ENCODE assay signal across 9 mouse cellular contexts in the genomic region with DNA sequence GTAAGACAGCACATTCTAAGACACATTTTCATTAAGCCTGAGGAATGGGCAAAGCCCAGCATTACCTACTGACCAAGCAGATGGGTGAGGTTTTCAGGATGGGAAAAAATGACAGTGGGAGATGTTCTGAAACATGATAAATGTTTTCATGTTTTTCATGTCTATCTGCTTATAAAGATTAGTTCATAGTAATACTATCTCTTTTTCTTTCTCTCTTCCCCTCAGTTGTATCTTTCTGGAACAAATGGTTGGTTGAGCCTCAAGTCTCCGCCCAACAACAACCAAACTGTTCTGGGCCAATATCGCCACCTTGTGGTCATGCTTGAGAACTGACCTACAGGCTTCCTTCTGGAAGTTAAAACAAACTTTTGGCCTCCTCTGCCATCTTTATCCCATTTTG. TPM values are rescaled to one million over a fixed set of nuclear protein-coding genes. Genes with fewer than 3 reads are reported as not detected.
DNase-seq lines count a peak whose midpoint lies in the region; ATAC-seq lines count a peak whose summit lies in the region.
"Had no signal": no experiment of that assay in that cellular context is flagged by ENCODE, and none has a peak within 500 bp of the region (broad histone marks: within the 10 kb centered on the region; RNA-seq: fewer than 3 reads in every experiment).

No protein-coding gene starts in this region.

- no peak overlapping the region for H3K9ac ChIP-seq in heart, embryonic 11.5 days (ENCODE audit: low read depth, low read length)
- H3K9ac ChIP-seq: limb, embryonic 12.5 days had no signal

- peak; percentile 26 to 49 for DNase-seq in heart, adult 18-20 months
- DNase-seq in 3T3-L1 (ENCODE audit: low read depth, low spot score) = peak; percentile 74
- peak; percentile 22 for DNase-seq in WW6 (ENCODE audit: low read depth, low spot score)
- DNase-seq in heart, postnatal 4 days = peak; percentile 51
- peak; percentile 60 for DNase-seq in lung, postnatal 36 days
- peak; percentile 85 for DNase-seq in thymus, postnatal 14 days
- DNase-seq in left cerebral cortex, postnatal 14 days (ENCODE audit: low spot score in 2 of 2) = no peak

- H3K36me3 ChIP-seq in heart, embryonic 11.5 days (ENCODE audit: control insufficient read depth, insufficient read depth, low read length) = no peaks in the 10 kb centered on the region
- H3K36me3 ChIP-seq: limb, embryonic 12.5 days had no signal

- no peak overlapping the region for H3K4me2 ChIP-seq in heart, embryonic 11.5 days
- H3K4me2 ChIP-seq: limb, embryonic 12.5 days had no signal

- WGBS in heart, embryonic 11.5 days (ENCODE audit: insufficient replicate concordance) = 19% methylated on average over 2 of the region's 2 CpGs

- no peaks in the 10 kb centered on the region for H3K9me3 ChIP-seq in heart, embryonic 11.5 days (replicated peaks; ENCODE audit: control insufficient read depth, low read length)
- H3K9me3 ChIP-seq: limb, embryonic 12.5 days had no signal

- no peak overlapping the region for H3K27ac ChIP-seq in heart, embryonic 11.5 days (ENCODE audit: low read depth, low read length)
- H3K27ac ChIP-seq: limb, embryonic 12.5 days had no signal

- ATAC-seq in heart, embryonic 11.5 days (replicated peaks; ENCODE audit: insufficient number of reproducible peaks, low FRiP score, low TSS enrichment) = no peak

- no peak overlapping the region for H3K4me3 ChIP-seq in heart, embryonic 11.5 days (ENCODE audit: low read depth, low read length)
- H3K4me3 ChIP-seq: limb, embryonic 12.5 days had no signal

- H3K4me1 ChIP-seq in heart, embryonic 11.5 days (ENCODE audit: control insufficient read depth, insufficient read depth, low read length) = no peaks in the 10 kb centered on the region
- H3K4me1 ChIP-seq: limb, embryonic 12.5 days had no signal

- no peaks in the 10 kb centered on the region; the same call in 1 of the 2 replicates for H3K27me3 ChIP-seq in heart, embryonic 11.5 days (ENCODE audit: control insufficient read depth, insufficient read depth, low read length)

- intact Hi-C loops in left cerebral cortex, postnatal 14 days (cut with DNase I) = no loop called here

RNA-seq across cellular contexts. Expression of a gene that starts 57.8 kb away (rescaled TPM):
- total RNA-seq in heart, adult 18-20 months (2021) = 1 to 10 TPM in 1 of 2 experiments, under 1 TPM in 1; 0.99 to 6.6 TPM
- polyA plus RNA-seq in heart, embryonic 11.5 days (2014; fragmentation: Nextera tagmentation; extraction: Ambion mirVana) = 7.0 and 7.6 TPM in 2 replicates
- 1 to 10 TPM; 1.7 to 1.8 TPM for total RNA-seq in heart, postnatal 4 days (2021)
- total RNA-seq in left cerebral cortex, postnatal 14 days (2021) = 1 to 10 TPM; 3.4 to 4.0 TPM

Comparison
In these comparisons a context has a peak if more than half of its experiments do, and no peak if none do; other contexts are left out.
1. DNase-seq: peak in heart, adult 18-20 months (2 of 2), 3T3-L1 (single experiment), WW6 (single experiment), heart, postnatal 4 days (single experiment), lung, postnatal 36 days (single experiment) and thymus, postnatal 14 days (single experiment); none in left cerebral cortex, postnatal 14 days (0 of 2).